Mouse (Mus musculus) gastrocnemius, postnatal 10 days (tissue): Measurements from ENCODE around the gene Slc6a20b. TPM values are rescaled to one million over a fixed set of nuclear protein-coding genes. Genes with fewer than 3 reads are reported as not detected.

ENCODE experiments used
- DNase-seq: peaks from one replicate; pipeline ENCODE4 v3.0.0; 2021; ENCODE audit warnings: mixed read lengths
- total RNA-seq, 2 experiments: library from RNA; stranded (reverse); gene quantifications; 2 replicates each; pipeline ENCODE4 v1.2.3; 2021

The Slc6a20b gene
- total RNA-seq, 2 experiments from 2014 or later: not detected

DNA sequence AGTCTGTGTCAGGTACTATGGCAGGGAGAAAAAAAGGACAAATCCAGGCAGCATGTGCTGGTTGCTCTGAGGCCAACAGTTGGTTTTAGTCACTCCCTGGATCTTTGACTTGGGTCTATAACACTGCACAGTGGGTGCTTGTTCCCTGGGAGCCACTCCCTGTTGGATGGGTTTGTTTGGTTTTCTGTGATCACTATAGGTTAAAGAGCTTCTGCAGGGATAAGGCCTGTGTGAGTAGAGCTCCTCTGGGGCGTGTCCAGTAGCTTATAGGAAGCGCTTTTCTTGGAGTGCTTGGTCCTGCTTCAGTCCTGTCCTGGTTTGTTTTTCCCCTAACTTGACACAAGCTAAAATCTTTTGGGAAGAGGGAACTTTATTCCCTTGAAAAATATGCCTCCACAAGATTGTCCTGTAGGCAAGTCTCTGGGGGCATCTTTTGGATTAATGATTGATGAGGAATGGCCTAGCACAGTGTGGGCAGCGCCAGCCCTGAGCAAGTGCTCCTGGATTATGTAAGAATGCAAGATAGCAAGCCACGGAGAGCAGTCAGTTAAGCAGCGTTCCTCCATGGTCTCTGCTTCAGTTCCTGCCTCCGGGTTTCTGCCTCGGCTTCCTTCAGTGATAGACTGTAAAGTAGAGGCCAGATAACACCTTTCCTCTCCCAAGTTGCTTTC, 43.0 kb downstream of the Slc6a20b start:
- no peak for DNase-seq

DNA sequence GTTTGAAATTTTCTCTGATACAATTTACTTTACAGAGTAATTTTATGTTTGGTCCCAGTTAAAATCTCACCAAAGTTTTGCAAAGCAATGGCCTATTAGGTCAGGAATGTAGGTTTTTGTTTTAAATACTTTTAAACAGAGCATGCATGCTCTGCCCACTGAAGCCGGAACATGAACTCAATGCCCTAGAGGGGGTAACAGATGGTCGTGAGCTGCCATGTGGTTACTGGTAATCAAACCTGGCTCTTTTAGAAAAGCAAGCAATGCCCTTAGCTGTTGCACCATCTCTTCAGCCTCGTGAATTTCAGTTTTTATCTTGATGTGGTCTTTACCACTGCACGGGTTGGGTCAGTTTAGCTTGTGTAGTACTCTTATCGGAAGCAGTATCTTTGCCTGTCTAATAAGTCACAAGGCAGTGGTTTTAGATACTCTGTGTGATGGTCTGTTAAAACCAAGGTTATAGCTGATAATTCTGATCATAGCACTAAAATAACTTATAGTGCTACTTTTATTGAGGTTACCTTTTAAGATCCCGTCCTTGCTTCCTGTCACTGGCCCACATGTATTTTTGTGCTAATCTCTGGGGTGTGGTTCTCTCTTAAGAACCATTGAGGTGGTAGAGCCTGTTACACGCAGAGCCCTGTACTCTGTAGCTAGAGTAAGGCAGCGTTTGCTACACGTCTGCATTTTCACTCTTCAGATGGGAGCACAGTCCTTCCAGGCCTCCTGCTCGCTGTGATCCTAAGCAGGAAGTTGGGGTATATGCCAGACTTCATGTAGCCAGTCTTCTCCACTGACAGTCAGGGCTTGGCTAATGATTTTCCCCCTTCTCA, 54.8 kb downstream of the Slc6a20b start:
- no peak for DNase-seq

DNA sequence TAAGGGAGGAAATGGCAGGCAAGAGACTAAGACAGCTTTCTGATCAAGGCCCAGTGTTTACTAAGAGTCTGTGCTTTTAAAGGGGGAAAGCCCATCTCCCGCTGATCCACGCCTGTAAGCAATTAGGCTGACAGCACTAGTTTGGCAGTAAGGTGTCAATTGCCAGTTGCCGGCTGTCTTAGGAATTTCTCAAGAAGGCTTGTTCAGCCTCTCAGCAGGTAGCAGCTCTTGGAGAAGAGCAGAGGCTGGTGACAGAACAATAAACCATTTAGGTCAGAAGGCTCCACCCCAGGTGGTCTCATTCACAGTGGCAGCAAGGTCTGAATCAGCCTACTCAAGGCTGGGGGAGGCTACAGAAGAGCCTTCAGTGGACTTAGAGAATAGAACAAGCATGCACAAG, 77.8 kb downstream of the Slc6a20b start:
- DNase-seq: no peak

Other genes with a start within 250 kb of the Slc6a20b start
- 10 to 100 TPM; 34.7 to 35.3 TPM for gene Limd1, start 153.9 kb downstream of the Slc6a20b start, total RNA-seq
- gene Sacm1l, start 102.8 kb downstream of the Slc6a20b start, total RNA-seq: 10 to 100 TPM; 21.7 to 24.0 TPM
- gene Ccr9, start 45.9 kb upstream of the Slc6a20b start, total RNA-seq: under 1 TPM; 0.09 to 0.11 TPM
- gene Slc6a20a, start 46.3 kb upstream of the Slc6a20b start, total RNA-seq: under 1 TPM in 1 of 2 experiments, not detected in 1; 0.20 TPM
- 10 to 100 TPM; 19.4 to 25.0 TPM for gene Lztfl1, start 85.1 kb upstream of the Slc6a20b start, total RNA-seq
- not detected for gene Cxcr6, start 173.9 kb upstream of the Slc6a20b start, total RNA-seq
- 100 to 1,000 TPM; 158 to 173 TPM for gene Fyco1, start 219.3 kb upstream of the Slc6a20b start, total RNA-seq
- gene Xcr1, start 229.5 kb upstream of the Slc6a20b start, total RNA-seq: under 1 TPM in 1 of 2 experiments, not detected in 1; 0.05 TPM